Mouse (Mus musculus) ES-Bruce4 (cell line): ENCODE data around the gene Lin9. TPM values are rescaled to one million over a fixed set of nuclear protein-coding genes. Genes with fewer than 3 reads are reported as not detected.

Experiments used
- H3K27ac ChIP-seq: 2 replicates; pipeline ENCODE4 v1.5.1; 2012; ENCODE audit warnings: low read length, inconsistent platforms; ENCODE audit not compliant: insufficient read depth
- H3K27me3 ChIP-seq: 2 replicates; pipeline ENCODE4 v1.6.1; 2012; ENCODE audit warnings: mild to moderate bottlenecking, low read length, inconsistent platforms; ENCODE audit not compliant: control insufficient read depth, poor library complexity, insufficient read depth, severe bottlenecking
- H3K36me3 ChIP-seq: 2 replicates; pipeline ENCODE4 v1.6.1; 2012; ENCODE audit warnings: inconsistent platforms, mild to moderate bottlenecking, low read length, moderate library complexity; ENCODE audit not compliant: control insufficient read depth, poor library complexity, insufficient read depth, severe bottlenecking
- H3K4me1 ChIP-seq: one replicate; pipeline ENCODE4 v1.8.1; 2011; ENCODE audit warnings: low read length; ENCODE audit not compliant: control insufficient read depth, insufficient read depth
- H3K4me3 ChIP-seq: 2 replicates; pipeline ENCODE4 v1.5.1; 2011; ENCODE audit warnings: low read depth, mild to moderate bottlenecking, low read length
- H3K9ac ChIP-seq: 2 replicates; pipeline ENCODE4 v1.6.1; 2012; ENCODE audit warnings: low read depth, mild to moderate bottlenecking, inconsistent platforms; ENCODE audit not compliant: poor library complexity, severe bottlenecking
- H3K9me3 ChIP-seq: replicated peaks from 2 replicates; pipeline ENCODE4 v1.6.1; 2012; ENCODE audit warnings: mild to moderate bottlenecking, low read length, inconsistent platforms; ENCODE audit not compliant: control insufficient read depth, poor library complexity, insufficient read depth, severe bottlenecking
- CTCF ChIP-seq: IDR thresholded peaks from one replicate; pipeline ENCODE4 v1.8.1; 2011; ENCODE audit warnings: low read depth, low read length
- EP300 ChIP-seq: IDR thresholded peaks from 2 replicates; pipeline ENCODE4 v1.6.1; 2011; ENCODE audit warnings: low read depth, low read length; ENCODE audit not compliant: insufficient read depth
- POLR2A ChIP-seq: IDR thresholded peaks from one replicate; pipeline ENCODE4 v1.8.1; 2011; ENCODE audit warnings: low read length; ENCODE audit not compliant: insufficient read depth
- polyA plus RNA-seq: library from polyadenylated mRNA; stranded (reverse); fragments of >200 nt; gene quantifications from 2 replicates; pipeline ENCODE4 v1.2.4, GENCODE M21; 2011; ENCODE audit warnings: low read depth; ENCODE audit not compliant: missing spikeins, insufficient read depth, insufficient read length

Gene Lin9
- polyA plus RNA-seq, 1 experiment, result 30.0 TPM

- H3K4me3 ChIP-seq, result no peak overlapping the region
- peaks cover 5% of the 10 kb centered on the region; the same call in 1 of the 2 replicates for H3K36me3 ChIP-seq
- H3K9ac ChIP-seq, result no peak overlapping the region
- H3K9me3 ChIP-seq, result no peaks in the 10 kb centered on the region
- H3K27ac ChIP-seq, result no peak overlapping the region
- H3K27me3 ChIP-seq, result no peaks in the 10 kb centered on the region
- TF ChIP-seq EP300 (no peak), POLR2A (no peak), CTCF (no peak)
- H3K4me1 ChIP-seq, result no peaks in the 10 kb centered on the region
These were observed 88.3 kb downstream of the Lin9 start for GRCm38 (mm10) chr1:180729231-180729630.

Other genes with a start within 250 kb of the Lin9 start
- gene Stum, start 157.6 kb upstream of the Lin9 start, polyA plus RNA-seq, result 0.36 TPM in 1 of 2 replicates, not detected in the other
- 307 and 318 TPM in 2 replicates for gene Parp1, start 72.2 kb upstream of the Lin9 start, polyA plus RNA-seq
- 0.78 and 1.2 TPM in 2 replicates for gene Mixl1, start 55.9 kb downstream of the Lin9 start, polyA plus RNA-seq
- gene Acbd3, start 84.9 kb downstream of the Lin9 start, polyA plus RNA-seq, result 44.8 and 47.7 TPM in 2 replicates
- gene H3f3a, start 172.8 kb downstream of the Lin9 start, polyA plus RNA-seq, result 679 and 698 TPM in 2 replicates
- gene Sde2, start 210.0 kb downstream of the Lin9 start, polyA plus RNA-seq, result 35.0 and 36.6 TPM in 2 replicates